Mouse (Mus musculus) granulocyte monocyte progenitor cell, adult 5-6 weeks (primary cell): Measurements from ENCODE around the gene Tm6sf2. TPM values are rescaled to one million over a fixed set of nuclear protein-coding genes. Genes with fewer than 3 reads are reported as not detected.
"Not testable (repeated sequence)": the region's sequence is repeated elsewhere in the genome, so short reads cannot be mapped to it uniquely, and the experiment has no call there.

ENCODE experiments used
- ATAC-seq: replicated peaks from 2 replicates; pipeline ENCODE4 v1.8.0; 2016; ENCODE audit warnings: mild to moderate bottlenecking, moderate TSS enrichment, inconsistent platforms; ENCODE audit not compliant: poor library complexity, severe bottlenecking
- total RNA-seq, 2 experiments: library from RNA; stranded (forward) in 1 of 2; stranded (reverse) in 1 of 2; fragments of 200-712, 200-1000 nt in 1 of 2; fragments of >200 nt in 1 of 2; fragmentation: Nextera tagmentation in 1 of 2; gene quantifications; 2 replicates each; pipeline ENCODE4 v1.2.3; 2014 to 2017

Tm6sf2 gene
- total RNA-seq (2014; fragmentation: Nextera tagmentation) (3.9 TPM in 1 of 2 replicates, not detected in the other), total RNA-seq (2017) (not detected in 2 replicates)

DNA sequence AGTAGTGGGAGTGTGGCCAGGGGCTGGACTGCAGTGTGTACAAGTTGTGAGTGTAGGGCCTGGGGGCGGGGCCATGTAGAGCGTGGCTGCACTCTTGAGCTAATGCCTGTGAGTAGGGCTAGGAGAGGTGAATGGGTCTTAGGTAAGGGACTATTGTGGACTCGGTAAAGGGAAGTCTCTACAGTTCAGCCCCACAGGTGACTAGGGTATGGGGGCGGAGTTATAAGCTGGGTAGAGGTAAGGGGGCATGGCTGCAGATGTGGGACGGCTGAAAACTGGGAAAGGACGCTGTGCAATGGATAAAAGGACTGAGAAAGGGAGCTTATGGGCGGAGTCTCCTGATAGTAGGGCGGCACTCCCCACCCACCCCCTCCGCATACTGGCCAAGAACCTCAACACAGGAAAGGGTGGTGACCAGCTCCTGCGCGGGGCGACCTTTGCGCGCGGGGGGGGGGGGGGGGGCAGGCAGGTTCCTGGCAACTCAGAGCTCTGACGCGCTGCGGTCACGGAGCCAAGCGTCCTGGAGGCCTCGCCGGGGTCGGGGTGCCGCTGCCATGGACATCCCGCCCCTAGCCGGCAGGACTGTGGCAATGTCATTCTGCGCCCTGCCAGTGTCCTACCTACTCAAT lies at the start of gene Tm6sf2:
Tm6sf2 (plus strand) TSS at position 484 of the 629 bp plus-strand sequence.
- ATAC-seq: peak; percentile 60

DNA sequence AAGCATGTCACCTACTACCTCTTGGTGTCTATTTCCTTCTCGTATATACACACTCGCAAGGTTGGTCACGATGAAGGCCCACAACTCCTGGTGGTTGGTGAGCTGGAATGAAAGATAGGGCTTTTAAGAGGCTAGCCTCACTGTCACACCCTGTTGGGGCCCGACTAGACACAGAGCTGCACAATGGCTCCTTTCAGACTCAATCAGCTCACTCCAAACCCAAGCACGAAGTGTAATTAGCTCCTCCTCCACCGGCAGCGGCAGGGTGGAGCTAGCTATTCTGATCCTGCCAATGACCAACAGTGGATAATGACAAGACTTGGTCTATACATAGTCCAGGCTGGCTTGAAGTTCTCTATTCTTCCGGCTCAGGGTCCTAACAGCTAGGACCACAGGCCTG lies 49.1 kb upstream of the Tm6sf2 start:
- ATAC-seq: no peak

DNA sequence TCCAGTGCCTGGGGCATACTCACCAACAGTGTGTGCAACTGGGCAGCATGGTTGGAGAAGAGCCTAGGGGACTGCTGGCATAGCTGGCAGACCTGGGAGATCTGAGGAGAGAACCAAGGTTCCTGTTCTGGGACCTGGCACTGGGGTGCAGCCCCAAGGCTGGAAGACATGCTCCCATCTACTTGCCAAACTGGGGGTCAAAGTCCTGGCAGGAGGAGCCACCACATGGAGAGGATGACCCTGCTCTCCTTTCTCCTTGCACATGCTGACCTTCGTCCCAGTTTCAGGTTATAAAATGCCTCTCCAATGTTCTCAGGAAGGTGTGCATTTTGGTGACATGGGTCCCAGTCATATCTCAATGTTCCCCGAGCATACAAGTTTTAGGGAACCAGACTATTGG lies 46.6 kb upstream of the Tm6sf2 start:
- no peak for ATAC-seq

DNA sequence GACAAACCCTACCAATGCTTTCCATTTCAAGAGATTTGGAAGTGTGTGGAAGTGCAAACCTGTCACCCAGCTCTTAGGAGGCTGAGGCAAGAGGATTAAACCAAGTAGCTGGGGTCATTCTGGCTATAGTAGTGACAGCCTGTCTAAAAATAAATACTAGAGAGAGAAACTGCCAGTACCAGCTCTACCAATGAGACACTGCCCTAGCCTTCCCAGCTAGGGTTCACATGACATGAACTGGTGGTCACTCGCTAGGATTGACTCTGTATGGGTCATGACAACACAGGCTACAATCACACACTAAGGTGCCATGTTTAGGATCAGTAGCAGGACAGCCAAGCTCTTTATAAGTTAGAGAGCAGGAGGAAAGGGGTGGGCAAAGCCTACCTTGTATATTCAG lies 42.5 kb upstream of the Tm6sf2 start:
- ATAC-seq: no peak

DNA sequence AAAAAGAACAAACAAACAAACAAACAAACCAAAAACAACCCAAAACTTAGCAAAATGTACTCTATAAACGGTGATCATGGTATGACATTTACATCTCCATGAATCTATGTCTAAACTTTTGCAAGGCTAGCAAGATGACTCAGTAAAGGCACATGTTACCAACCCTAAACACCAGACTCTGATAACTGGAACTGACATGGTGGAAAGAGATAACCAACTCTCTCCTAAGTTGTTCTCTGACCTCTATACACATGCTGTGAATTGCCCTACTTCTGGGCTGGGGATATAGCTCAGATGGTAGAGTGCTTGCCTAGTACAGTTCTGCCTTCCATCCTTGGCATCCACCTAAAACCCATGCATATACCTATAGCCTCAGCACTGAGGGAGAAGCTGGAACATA lies 34.7 kb upstream of the Tm6sf2 start:
- no peak for ATAC-seq

DNA sequence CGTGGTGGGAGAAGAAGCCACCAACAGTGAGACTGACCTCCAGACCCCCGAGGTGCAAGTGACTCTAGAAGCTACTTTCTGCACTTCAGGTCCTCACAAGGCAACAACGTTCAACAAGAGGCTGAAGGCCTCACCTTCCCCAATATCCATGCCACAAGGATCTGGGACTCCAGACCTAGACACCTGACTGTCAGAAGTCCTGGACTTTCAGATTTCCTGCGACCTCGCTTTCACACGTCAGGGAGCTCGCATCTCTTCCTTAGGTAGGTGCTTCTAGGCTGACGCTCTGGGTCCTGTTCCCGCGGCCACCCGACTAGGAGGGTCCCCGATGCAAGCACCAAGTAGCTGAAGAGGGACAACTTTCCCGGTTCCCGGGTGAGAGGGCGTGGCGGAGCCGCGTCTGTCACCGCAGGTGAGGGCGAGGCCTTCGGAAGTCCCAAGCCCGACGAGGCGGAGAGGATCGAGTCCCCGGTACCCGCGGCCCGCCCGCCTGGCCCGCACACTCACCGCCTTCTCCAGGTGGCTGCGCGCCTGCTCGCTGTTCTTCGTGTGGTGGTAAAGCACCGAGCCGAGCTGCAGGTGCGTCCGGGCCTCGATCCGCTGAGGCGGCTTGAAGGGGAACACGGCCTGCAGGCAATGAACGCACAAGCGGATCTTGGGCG lies 30.7 kb upstream of the Tm6sf2 start:
- no peak for ATAC-seq

DNA sequence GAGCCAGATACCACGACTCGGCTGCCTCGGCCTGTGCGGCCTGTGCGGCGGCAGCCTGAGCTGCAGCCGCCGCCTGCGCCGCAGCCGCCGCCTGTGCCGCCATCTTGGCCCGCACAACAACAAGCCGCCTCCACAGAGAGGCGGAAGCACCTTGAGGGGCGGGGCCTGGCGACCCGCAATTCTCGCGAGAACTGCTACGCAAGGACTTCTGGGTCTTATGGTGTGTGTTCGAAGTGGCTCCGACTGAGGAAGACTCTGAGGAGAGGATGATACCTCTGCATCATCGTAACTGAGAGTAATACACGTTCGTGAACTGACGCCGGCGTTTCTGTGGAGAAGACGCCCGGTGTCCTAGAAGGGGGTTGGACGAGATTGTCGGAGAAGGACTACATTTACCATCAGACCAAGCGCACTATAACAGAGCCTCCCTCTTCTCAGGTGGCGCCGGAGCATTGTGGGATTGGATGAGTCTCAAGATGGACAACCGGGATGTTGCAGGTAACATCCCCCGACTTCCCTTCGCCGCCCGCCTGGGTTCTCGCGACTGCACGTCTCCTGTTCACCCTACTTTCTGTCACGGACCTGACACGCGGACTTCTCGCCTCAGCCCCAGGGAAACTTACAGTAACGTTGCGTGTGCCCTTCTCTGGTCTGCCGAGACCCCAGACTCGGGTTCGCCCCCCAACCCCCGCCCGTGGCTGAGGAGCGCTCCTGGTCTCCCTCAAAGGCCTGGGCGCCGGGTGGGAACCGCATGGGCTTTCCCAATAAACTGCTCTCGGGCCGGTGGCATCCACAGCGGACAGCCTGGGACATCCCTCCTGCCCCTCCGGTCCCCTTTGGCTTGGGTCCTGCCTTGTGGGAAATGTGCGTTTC lies 29.9 kb upstream of the Tm6sf2 start, which contains the start of the genes Mau2 and Sugp1:
Mau2 (minus strand) TSS at position 152 of the 873 bp plus-strand sequence.
Sugp1 (plus strand) TSS at position 231 of the 873 bp plus-strand sequence.
- ATAC-seq: peak; percentile 91

DNA sequence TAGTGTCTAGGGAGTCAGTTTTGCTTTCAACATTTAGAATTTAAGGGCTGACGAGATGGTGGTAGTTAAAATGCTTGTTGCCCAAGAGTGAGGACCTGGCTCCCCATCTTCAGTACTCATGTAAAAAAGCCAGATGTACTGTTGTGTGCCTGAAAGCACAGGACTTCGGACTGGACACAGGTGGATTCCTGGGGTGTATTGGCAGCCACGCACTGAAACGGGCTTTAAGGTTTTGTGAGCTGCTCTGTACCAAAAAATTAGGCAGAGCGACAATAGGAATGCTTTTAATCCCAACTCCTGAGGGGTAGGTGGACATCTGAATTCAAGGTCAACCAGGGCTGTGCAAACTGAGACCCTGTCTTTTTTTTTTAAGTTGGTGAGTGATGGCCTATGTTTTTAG lies 28.7 kb upstream of the Tm6sf2 start:
- ATAC-seq: no peak

DNA sequence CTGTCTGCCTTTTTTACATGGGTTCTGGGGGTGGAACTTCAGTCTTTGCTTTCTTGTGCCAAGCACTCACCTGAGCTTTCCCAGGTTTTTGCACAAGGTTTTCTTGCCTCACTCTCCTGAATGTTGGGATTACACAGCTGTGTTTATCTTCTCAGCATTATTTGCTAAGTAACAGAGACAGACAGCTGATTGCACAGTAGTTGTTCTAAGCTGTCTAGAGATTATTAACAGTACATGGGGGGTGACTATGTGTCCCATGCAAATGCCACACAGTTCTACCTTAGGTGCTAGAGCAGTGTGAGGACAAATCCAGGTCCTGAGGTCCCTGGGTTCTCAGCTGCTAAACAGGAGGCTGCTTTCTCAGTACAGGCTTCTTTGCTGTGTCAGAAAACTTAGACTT lies 23.1 kb upstream of the Tm6sf2 start:
- no peak for ATAC-seq

DNA sequence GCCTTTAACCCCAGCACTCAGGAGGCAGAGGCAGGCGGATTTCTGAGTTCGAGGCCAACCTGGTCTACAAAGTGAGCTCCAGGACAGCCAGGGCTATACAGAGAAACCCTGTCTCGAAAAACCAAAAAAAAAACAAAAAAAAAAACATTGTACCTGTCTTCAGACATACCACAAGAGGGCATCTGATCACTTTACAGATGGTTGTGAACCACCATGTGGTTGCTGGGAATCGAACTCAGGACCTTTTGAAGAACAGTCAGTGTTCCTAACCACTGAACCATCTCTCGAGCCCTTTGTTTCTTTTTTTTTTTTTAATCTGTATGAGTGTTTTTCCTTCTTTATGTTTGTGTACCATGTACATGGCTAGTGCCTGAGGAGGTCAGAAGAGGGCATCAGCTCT lies 22.3 kb upstream of the Tm6sf2 start:
- not testable (repeated sequence) for ATAC-seq

DNA sequence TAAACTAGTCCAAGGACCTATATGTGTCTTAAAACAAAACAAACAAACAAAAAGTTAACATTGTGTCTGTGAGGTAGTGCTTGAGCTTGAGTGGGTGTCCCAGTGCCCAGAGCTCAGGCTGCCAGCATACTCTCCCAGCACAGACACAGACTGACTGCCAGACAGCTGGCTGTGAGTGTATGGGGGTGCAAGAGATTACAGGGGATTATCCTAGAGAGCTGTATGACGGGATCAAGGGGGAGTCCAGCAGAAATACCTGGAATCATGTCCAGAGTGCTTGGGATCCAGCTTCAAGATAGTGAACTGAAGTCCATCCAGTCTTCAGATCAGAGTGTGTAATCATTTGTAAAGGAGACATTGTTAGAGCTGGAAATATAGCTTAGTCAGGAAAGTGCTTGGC lies 15.0 kb upstream of the Tm6sf2 start:
- no peak for ATAC-seq

DNA sequence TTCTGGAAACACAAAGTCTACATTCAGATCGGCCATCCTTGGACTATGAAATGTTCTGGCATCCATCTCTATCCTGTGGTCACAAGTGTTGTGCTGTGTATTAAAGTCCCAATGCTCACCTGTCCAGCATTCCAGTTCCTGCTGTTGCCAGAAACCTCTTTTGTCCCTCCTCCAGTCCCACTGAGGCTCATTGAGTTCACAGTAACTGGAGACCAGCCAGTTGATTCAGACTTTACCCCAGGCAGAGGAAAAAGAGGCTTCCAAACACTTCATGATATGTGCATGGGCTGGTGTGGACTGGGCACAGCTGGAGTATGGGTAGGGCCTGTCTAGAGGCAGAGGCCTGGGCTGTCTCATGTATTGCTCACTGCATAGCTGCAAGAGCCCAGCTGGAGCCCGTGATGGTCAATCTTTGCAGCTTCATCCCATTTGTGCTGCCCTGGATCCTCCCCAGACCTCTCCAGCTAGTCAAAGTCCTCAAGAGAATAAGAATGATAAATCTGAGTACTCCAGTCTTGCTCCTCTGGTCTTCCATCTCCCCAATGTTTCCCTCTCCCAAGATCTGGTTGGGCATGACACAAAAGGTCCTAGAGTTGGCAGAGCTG lies 786 bp upstream of the Tm6sf2 start:
- ATAC-seq: no peak

DNA sequence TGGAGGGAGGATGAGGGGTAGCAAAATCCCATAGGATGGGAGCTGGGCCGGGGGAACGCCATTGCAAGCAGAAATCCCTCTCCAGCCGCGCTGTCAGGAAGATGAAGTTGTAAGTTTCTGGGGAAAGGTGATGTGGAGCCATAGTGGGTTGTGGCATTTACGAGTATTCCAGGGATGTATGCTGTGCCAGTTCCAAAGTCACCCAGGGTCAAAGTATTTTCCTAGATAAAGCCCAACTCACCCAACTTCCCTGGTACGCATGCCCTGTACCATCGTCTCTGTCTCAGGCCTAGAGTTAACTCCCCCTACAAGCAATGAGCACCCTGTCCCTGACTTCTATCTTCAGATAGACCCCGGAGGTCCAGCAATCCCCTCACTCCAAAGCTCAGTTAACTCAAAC lies 396 bp downstream of the Tm6sf2 start:
- ATAC-seq: no peak

DNA sequence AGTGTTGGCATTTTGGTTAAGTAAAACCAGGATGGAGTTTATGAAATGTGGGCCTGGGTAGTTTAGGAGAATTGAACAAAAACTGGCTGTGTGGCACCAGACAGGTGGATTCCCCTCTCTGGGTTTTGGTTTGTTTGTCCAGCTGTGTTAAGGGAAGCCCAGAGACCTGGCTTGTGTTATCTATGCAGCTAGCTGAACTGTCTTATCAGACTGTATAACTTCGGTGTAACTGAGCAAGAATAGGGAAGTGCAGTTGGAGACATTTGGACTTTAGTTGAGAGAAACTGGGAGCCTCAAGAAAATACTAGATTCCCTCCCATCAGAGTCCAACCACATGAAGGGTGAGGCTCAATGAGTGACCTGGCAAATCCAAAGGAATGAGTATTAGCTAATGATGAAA lies 958 bp downstream of the Tm6sf2 start:
- ATAC-seq: no peak

DNA sequence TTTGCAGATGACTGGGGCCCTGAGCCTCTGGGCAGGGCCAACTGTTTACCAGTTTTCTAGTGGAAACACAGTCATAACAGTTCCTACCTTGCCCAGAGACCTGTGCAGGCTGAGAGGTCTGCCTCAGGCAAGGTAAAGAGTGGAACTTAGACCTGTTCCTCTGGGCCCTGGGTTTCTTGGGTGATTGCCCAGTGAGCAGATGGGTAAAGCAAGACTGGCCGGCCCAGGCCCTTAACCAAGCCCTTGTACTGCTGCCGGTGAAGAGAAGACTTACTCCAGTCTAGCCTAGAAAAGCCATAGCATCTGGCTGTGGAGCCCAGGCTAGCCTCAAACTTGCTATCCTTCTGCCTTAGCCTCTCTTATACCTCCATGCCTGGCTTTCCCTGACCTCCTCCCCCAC lies 9.3 kb downstream of the Tm6sf2 start:
- no peak for ATAC-seq

DNA sequence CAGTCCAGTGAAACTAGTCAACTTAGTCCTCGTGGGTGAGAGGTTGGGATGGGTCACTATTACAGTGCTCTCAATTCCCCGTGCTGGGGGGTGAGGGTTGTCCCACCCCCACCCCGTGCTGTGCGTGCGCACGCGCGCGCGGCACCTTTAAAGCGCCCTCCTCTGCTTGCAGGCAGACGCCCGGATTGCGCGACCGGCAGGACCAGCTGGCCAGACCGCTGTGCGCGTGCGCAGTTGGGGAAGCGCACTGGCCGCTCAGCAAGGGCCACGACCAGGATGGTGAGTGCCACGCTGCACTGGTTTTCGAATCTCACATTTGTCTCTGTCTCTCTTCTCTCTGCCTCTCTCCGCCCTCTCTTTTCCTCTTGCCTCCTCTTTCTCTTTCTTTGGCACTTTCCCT lies 10.6 kb downstream of the Tm6sf2 start, which contains the start of gene Hapln4:
Hapln4 (plus strand) TSS at position 173 of the 400 bp plus-strand sequence.
- peak; percentile 45 for ATAC-seq

DNA sequence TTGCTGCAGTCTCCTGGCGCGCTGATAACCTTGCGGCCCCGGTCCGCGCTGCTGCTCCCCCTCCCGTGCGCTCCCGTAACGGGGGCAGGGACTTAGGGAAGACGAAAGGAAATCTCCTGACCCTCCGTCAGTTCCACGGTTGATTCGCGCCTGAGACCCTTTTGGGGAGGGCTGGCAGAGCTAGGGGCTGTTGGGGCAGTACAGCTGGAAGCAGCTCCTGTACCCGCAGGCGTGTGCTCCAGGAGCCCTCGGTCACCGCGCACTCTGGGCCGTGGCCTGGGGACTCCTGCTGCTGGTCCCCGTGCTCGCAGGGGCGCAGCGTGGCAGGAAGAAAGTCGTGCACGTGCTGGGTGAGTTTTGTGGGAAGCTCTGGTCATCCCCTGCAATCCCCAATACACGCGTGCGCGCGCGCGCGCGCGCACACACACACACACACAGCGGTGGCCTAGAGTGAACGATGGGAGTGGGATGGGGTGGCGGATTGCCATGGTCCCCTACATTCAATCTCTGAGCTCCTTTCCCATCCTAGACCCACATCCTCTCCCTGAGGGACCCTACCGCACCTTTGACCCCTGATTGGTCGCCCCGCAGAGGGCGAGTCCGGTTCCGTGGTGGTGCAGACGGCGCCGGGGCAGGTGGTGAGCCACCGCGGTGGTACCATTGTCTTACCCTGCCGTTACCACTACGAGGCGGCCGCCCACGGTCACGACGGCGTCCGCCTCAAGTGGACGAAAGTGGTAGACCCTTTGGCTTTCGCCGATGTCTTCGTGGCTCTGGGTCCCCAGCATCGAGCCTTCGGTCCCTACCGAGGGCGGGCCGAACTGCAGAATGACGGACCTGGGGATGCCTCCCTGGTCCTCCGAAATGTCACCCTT lies 11.7 kb downstream of the Tm6sf2 start:
- ATAC-seq: peak; percentile 18; the same call in 1 of the 2 replicates

DNA sequence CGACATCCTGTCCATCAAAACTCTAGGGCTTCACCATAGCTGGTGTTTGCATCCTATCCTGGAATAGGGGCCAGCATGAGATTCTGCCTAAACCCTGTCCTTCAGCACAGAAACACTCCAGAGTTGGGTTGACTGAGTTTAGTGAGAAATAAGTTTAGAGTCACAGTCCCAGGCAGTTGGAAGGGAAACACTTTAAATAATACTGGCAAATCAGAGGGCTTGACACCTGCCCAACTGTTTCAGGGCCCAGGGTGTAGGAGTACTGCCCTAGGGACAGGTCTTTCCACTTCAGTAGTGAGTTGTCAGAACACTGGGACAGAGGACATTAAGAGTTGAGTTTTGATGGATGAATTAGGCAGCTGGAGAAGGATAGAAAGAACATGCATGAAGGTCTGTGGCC lies 13.4 kb downstream of the Tm6sf2 start:
- ATAC-seq: no peak

DNA sequence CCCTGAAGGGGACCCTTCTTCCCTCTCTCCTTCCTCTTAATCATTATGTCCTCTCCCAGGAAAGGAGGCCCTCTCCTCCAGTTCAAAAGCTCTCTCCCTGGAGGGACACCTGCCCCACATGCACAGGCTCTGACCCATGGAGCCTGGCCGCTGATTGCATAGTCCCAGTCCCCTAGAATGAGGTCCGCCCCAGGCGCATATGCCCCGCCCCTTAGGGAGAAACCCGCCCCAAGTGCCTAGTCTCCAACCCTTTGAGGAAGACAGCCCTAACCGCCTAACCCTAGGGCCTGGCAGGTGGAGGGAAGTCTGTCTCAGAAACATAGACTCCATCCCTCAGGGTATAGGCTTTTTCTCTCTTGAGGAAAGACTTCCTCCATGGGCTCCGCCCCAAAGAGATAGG lies 14.5 kb downstream of the Tm6sf2 start:
- peak; percentile 65 for ATAC-seq
